Mouse (Mus musculus) C2C12 (cell line): ENCODE measurements at regions not wholly inside any gene's neighbourhood (a gene's known extent, or its start where the extent isn't known, plus 50 kb on each side); places are given as distances from the start of the nearest gene placed in this dataset.
A peak's percentile ranks its signal among the peaks of the same experiment; 100 is the strongest.

Experiments
- H3K27me3 ChIP-seq: one replicate; pipeline ENCODE4 v1.6.1; 2011; ENCODE audit not compliant: control insufficient read depth, insufficient read depth, insufficient read length
- H3K36me3 ChIP-seq: one replicate; pipeline ENCODE4 v1.6.1; 2011; ENCODE audit not compliant: control insufficient read depth, insufficient read depth
- H3K4me3 ChIP-seq: one replicate; pipeline ENCODE4 v1.5.1; 2011; ENCODE audit warnings: mild to moderate bottlenecking, control low read depth; ENCODE audit not compliant: poor library complexity, insufficient read depth, severe bottlenecking
- H3K79me2 ChIP-seq: one replicate; pipeline ENCODE4 v1.6.1; 2011; ENCODE audit not compliant: control insufficient read depth, insufficient read depth
- H3K79me3 ChIP-seq: one replicate; pipeline ENCODE4 v1.6.1; 2011; ENCODE audit warnings: low read depth, control low read depth
- H3ac ChIP-seq: one replicate; pipeline ENCODE3; 2011; ENCODE audit warnings: low read depth; ENCODE audit not compliant: control insufficient read depth, insufficient read length
- CEBPB ChIP-seq: IDR thresholded peaks from one replicate; pipeline ENCODE4 v1.6.1; 2011; ENCODE audit warnings: low read depth, mild to moderate bottlenecking, control low read depth, moderate library complexity
- CTCF ChIP-seq: IDR thresholded peaks from one replicate; pipeline ENCODE4 v1.5.1; 2011; ENCODE audit not compliant: control insufficient read depth, insufficient read depth, insufficient read length
- FOSL1 ChIP-seq: IDR thresholded peaks from one replicate; pipeline ENCODE4 v1.8.0; 2011; ENCODE audit warnings: mild to moderate bottlenecking, low read length; ENCODE audit not compliant: poor library complexity, insufficient read depth, severe bottlenecking
- MAX ChIP-seq: IDR thresholded peaks from one replicate; pipeline ENCODE4 v1.6.1; 2011; ENCODE audit warnings: mild to moderate bottlenecking, control low read depth
- MYOD1 ChIP-seq: IDR thresholded peaks from one replicate; pipeline ENCODE4 v1.6.1; 2011; ENCODE audit warnings: low read depth; ENCODE audit not compliant: control insufficient read depth, insufficient read length
- MYOG ChIP-seq: IDR thresholded peaks from one replicate; pipeline ENCODE4 v1.6.1; 2011; ENCODE audit not compliant: control insufficient read depth, insufficient read length; ENCODE audit errors: extremely low read depth
- USF1 ChIP-seq: IDR thresholded peaks from one replicate; pipeline ENCODE4 v1.6.1; 2011; ENCODE audit warnings: low read depth, mild to moderate bottlenecking, control low read depth, moderate library complexity

DNA sequence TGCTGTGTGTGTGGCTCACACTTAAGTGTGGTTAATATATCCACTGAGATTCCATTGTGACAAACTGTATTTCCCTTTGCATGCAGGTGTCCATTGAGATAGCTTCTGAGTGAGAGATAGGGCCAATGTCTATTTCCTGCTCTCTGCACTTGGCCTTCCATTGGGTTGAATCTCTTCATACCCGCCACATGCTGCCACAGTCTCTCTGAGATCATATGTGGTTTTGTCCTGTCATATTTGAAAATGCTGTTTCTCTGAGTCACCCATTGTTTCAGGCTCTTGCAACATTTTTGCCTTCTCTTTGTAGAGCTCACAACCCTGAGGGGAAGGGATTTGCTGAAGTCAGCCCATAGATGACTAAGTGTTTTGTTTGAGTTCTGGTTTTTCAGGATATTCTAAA, 2081.3 kb downstream of the Olfm4 start:
- Histone ChIP-seq H3ac (no peak overlapping the region), H3K36me3 (no peaks in the 10 kb centered on the region), H3K79me3 (no peaks in the 10 kb centered on the region), H3K4me3 (no peak overlapping the region), H3K79me2 (no peaks in the 10 kb centered on the region), H3K27me3 (no peaks in the 10 kb centered on the region)
- peak; percentile 6 for TF ChIP-seq USF1
- no peak for TF ChIP-seq MYOD1
- TF ChIP-seq MYOG, result no peak
- TF ChIP-seq FOSL1, result peak; percentile 64
- TF ChIP-seq CEBPB, result peak; percentile 98
- TF ChIP-seq CTCF, result no peak
- TF ChIP-seq MAX, result peak; percentile 86

- Histone ChIP-seq H3K79me3 (no peaks in the 10 kb centered on the region), H3K27me3 (no peaks in the 10 kb centered on the region), H3K79me2 (no peaks in the 10 kb centered on the region), H3K36me3 (no peaks in the 10 kb centered on the region), H3K4me3 (no peak overlapping the region), H3ac (no peak overlapping the region)
- TF ChIP-seq CEBPB (no peak), USF1 (no peak), FOSL1 (no peak), MYOD1 (no peak), MYOG (no peak), MAX (no peak), CTCF (no peak)
These were observed 2117.8 kb downstream of the Olfm4 start for GRCm38 (mm10) chr14:82101643-82102042.

DNA sequence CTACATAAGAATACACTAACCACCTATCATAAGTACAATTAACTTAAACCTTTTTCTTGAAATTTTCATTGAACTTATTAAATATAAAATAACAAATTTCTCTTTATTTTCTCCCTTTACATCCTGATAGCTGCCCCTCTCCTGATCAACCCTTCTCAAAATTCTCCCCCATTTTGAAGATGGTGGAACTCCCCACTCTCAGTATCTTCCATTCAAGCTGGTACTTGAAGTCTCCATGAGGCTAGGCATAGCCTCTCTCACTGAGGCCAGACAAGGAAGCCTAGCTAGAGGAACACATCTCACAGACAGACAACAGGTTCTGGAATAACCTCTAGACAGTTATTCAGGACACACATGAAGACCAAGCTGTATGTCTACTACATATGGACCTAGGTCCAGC, 2129.0 kb downstream of the Olfm4 start:
- H3K36me3 ChIP-seq, result no peaks in the 10 kb centered on the region
- no peak overlapping the region for H3ac ChIP-seq
- H3K79me3 ChIP-seq, result no peaks in the 10 kb centered on the region
- no peaks in the 10 kb centered on the region for H3K27me3 ChIP-seq
- no peak overlapping the region for H3K4me3 ChIP-seq
- no peaks in the 10 kb centered on the region for H3K79me2 ChIP-seq
- TF ChIP-seq CTCF (no peak), MYOG (no peak), FOSL1 (no peak), CEBPB (no peak), MYOD1 (no peak), MAX (no peak), USF1 (no peak)

GRCm38 (mm10) chr14:82148827-82149498, 2165.1 kb downstream of the Olfm4 start:
- Histone ChIP-seq H3K79me2 (no peaks in the 10 kb centered on the region), H3K4me3 (no peak overlapping the region), H3K79me3 (no peaks in the 10 kb centered on the region), H3K27me3 (no peaks in the 10 kb centered on the region), H3K36me3 (no peaks in the 10 kb centered on the region), H3ac (no peak overlapping the region)
- TF ChIP-seq MYOD1 (no peak), MAX (no peak), FOSL1 (no peak), CTCF (no peak), USF1 (no peak), MYOG (no peak), CEBPB (no peak)

DNA sequence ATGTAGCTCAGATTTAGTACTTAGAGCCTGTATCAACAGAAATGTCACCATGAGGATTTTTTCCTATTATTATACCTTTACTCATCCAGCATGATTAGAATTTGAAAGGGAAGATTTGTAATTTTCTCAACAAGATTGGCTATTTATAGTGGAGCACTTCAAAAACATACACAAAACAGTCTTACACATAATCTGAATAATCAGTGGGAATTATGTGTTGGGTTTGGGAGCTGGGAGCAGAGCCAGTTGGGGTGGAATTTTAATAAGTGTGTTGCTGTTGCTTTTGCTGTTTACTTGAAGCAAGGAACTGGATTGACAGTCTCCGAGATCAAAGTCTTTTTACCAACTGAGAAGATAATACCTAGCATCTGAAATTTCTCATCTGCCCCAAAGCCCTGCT, 2201.5 kb downstream of the Olfm4 start:
- Histone ChIP-seq H3K79me3 (no peaks in the 10 kb centered on the region), H3K36me3 (no peaks in the 10 kb centered on the region), H3ac (no peak overlapping the region), H3K79me2 (no peaks in the 10 kb centered on the region), H3K27me3 (no peaks in the 10 kb centered on the region), H3K4me3 (no peak overlapping the region)
- TF ChIP-seq MYOD1, result no peak
- no peak for TF ChIP-seq MYOG
- no peak for TF ChIP-seq USF1
- TF ChIP-seq CEBPB, result no peak
- no peak for TF ChIP-seq MAX
- TF ChIP-seq FOSL1, result no peak
- no peak for TF ChIP-seq CTCF

- TF ChIP-seq MYOD1 (no peak), MAX (no peak), USF1 (no peak), MYOG (no peak), CTCF (no peak), CEBPB (no peak), FOSL1 (no peak)
- no peak overlapping the region for H3K4me3 ChIP-seq
- no peaks in the 10 kb centered on the region for H3K27me3 ChIP-seq
- H3K79me3 ChIP-seq, result no peaks in the 10 kb centered on the region
- H3ac ChIP-seq, result no peak overlapping the region
- no peaks in the 10 kb centered on the region for H3K36me3 ChIP-seq
- H3K79me2 ChIP-seq, result no peaks in the 10 kb centered on the region
These were observed 2226.5 kb downstream of the Olfm4 start for GRCm38 (mm10) chr14:82210402-82210801.
